Comparison of ENCODE assay signal across 9 mouse cellular contexts in genomic region chr16:33123938-33124820, GRCm38 (mm10).
DNase-seq lines count a peak whose midpoint lies in the region; TF ChIP-seq lines count a peak whose summit lies in the region.
"Had no signal": no experiment of that assay in that cellular context is flagged by ENCODE, and none has a peak within 500 bp of the region (broad histone marks: within the 10 kb centered on the region; RNA-seq: fewer than 3 reads in every experiment).

No protein-coding gene starts in this region.

- intact Hi-C loops in heart, postnatal 14 days (cut with DNase I) = no loop called here

- DNase-seq in cerebellum, postnatal 36 days = peak; percentile 19
- no peak for DNase-seq in cerebellum, adult 11-12 months
- peak; percentile 24 for DNase-seq in ovary, postnatal 36 days (ENCODE audit: low spot score)
- no peak for DNase-seq in ovary, adult 18-20 months (ENCODE audit: low spot score)
- DNase-seq in heart, postnatal 14 days = peak; percentile 24 to 29
- peak; percentile 42 for DNase-seq in thymus, postnatal 14 days
- DNase-seq in ovary, postnatal 14 days (ENCODE audit: low spot score) = no peak
- DNase-seq in layer of hippocampus, adult 2 months (ENCODE audit: low spot score in 2 of 2) = no peak

- no peak for TF ChIP-seq CTCF in layer of hippocampus, adult 2 months (conservative IDR thresholded peaks at IDR 0.05)

- no peak overlapping the region for H3K27ac ChIP-seq in layer of hippocampus, adult 2 months
- H3K27ac ChIP-seq: hindbrain, embryonic 15.5 days had no signal

- H3K4me3 ChIP-seq in layer of hippocampus, adult 2 months = no peak overlapping the region
- H3K4me3 ChIP-seq: hindbrain, embryonic 15.5 days had no signal

Comparison
In these comparisons a context has a peak if more than half of its experiments do, and no peak if none do; other contexts are left out.
1. DNase-seq: peak in cerebellum, postnatal 36 days (2 of 2), ovary, postnatal 36 days (single experiment), heart, postnatal 14 days (2 of 2) and thymus, postnatal 14 days (single experiment); none in cerebellum, adult 11-12 months (single experiment), ovary, adult 18-20 months (single experiment), ovary, postnatal 14 days (single experiment) and layer of hippocampus, adult 2 months (0 of 2).